Mouse (Mus musculus): ENCODE results near the gene Gins2.

DNA sequence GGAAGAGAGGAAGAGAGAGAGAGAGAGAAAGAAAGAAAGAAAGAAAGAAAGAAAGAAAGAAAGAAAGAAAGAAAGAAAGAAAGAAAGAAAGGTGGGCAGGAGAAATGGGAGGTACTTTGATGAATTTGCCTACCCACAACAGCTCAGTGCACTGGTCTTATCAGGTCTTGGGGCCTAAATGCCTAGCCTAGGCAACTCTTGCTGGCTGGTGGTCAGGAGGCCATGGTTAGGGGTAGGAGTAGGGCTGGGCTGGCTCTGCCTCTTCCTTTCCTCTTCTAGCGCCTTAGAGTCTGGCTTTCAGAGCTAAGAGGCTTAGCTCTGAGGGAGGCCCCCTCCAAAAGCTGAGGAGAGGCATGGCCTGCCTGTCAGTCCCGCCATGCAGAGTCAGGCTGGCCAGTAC is 34.5 kb upstream of the Gins2 start:
- TF ChIP-seq GATA1 (IDR thresholded peaks at IDR 0.05; ENCODE audit: borderline replicate concordance, low read length), result no peak
- no peak for TF ChIP-seq FLI1 (IDR thresholded peaks at IDR 0.05; ENCODE audit: low read length)

Data from megakaryocyte, embryonic 14.5 days (primary cell).